Mouse (Mus musculus) 3T3-L1 (cell line): Measurements from ENCODE around the gene Cd164l2.

ENCODE experiments used
- DNase-seq: peaks from one replicate; pipeline ENCODE4 v3.0.0-alpha.2; 2015; ENCODE audit warnings: low read depth, low spot score

The Cd164l2 gene

GRCm38 (mm10) chr4:133194482-133194881, 17.4 kb upstream of the Cd164l2 start:
- DNase-seq: no peak

GRCm38 (mm10) chr4:133195014-133195413, 16.9 kb upstream of the Cd164l2 start:
- no peak for DNase-seq

GRCm38 (mm10) chr4:133196136-133196535, 15.8 kb upstream of the Cd164l2 start:
- DNase-seq: no peak

- DNase-seq: no peak
Observed at GRCm38 (mm10) chr4:133196852-133197251, 15.1 kb upstream of the Cd164l2 start.

- no peak for DNase-seq
Observed at GRCm38 (mm10) chr4:133197355-133197754, 14.6 kb upstream of the Cd164l2 start.

- no peak for DNase-seq
Observed at GRCm38 (mm10) chr4:133197801-133198286, 14.1 kb upstream of the Cd164l2 start.

- DNase-seq: no peak
Observed at GRCm38 (mm10) chr4:133198337-133199180, 13.4 kb upstream of the Cd164l2 start.

- DNase-seq: no peak
Observed at GRCm38 (mm10) chr4:133199743-133200142, 12.2 kb upstream of the Cd164l2 start.

GRCm38 (mm10) chr4:133200343-133200742, 11.6 kb upstream of the Cd164l2 start:
- no peak for DNase-seq

GRCm38 (mm10) chr4:133201006-133201771, 10.7 kb upstream of the Cd164l2 start:
- peak; percentile 68 for DNase-seq

- no peak for DNase-seq
Observed at GRCm38 (mm10) chr4:133202254-133202653, 9.7 kb upstream of the Cd164l2 start.

- no peak for DNase-seq
Observed at GRCm38 (mm10) chr4:133203591-133203990, 8.3 kb upstream of the Cd164l2 start.

GRCm38 (mm10) chr4:133204379-133204778, 7.6 kb upstream of the Cd164l2 start:
- no peak for DNase-seq

- peak; percentile 75 for DNase-seq
Observed at GRCm38 (mm10) chr4:133209366-133209765, 2.6 kb upstream of the Cd164l2 start.

GRCm38 (mm10) chr4:133210023-133210787, 1.7 kb upstream of the Cd164l2 start:
- no peak for DNase-seq

- DNase-seq: no peak
Observed at GRCm38 (mm10) chr4:133210788-133211390, 1.0 kb upstream of the Cd164l2 start.

- no peak for DNase-seq
Observed at GRCm38 (mm10) chr4:133212562-133213267, 784 bp downstream of the Cd164l2 start.

GRCm38 (mm10) chr4:133213268-133213590, 1.3 kb downstream of the Cd164l2 start:
- DNase-seq: no peak

GRCm38 (mm10) chr4:133213661-133214060, 1.7 kb downstream of the Cd164l2 start:
- DNase-seq: no peak

GRCm38 (mm10) chr4:133217641-133218040, 5.7 kb downstream of the Cd164l2 start:
- DNase-seq: peak; percentile 66

- DNase-seq: no peak
Observed at GRCm38 (mm10) chr4:133218745-133219144, 6.8 kb downstream of the Cd164l2 start.
